Mouse (Mus musculus): ENCODE measurements around the gene Zdhhc9.

The Zdhhc9 gene

GRCm38 (mm10) chrX:48126903-48127476 lies 81.7 kb downstream of the Zdhhc9 start:
- no peak for DNase-seq (ENCODE audit: low spot score in 2 of 2)

GRCm38 (mm10) chrX:48124132-48125071 lies 84.3 kb downstream of the Zdhhc9 start:
- peak in 1 of 2 experiments; percentile 13 for DNase-seq (ENCODE audit: low spot score in 2 of 2)
